Mouse (Mus musculus) liver, adult 2 months (tissue): Measurements from ENCODE around the gene Acox3. TPM values are rescaled to one million over a fixed set of nuclear protein-coding genes. Genes with fewer than 3 reads are reported as not detected.

Source experiments
- DNase-seq: peaks from one replicate; pipeline ENCODE4 v3.0.0-alpha.2; 2011; ENCODE audit warnings: low read depth, low spot score; ENCODE audit errors: extremely low read depth
- H3K27ac ChIP-seq: fragments of 200-500 bp; replicated peaks from 2 replicates; pipeline ENCODE4 v1.5.1; 2012; ENCODE audit warnings: low read depth, mild to moderate bottlenecking, control low read depth, inconsistent platforms, low read length; ENCODE audit not compliant: insufficient read depth
- H3K27me3 ChIP-seq: fragments of 200-500 bp; 2 replicates; pipeline ENCODE4 v1.6.1; 2012; ENCODE audit warnings: mild to moderate bottlenecking, moderate library complexity, low read length, inconsistent platforms; ENCODE audit not compliant: control insufficient read depth, insufficient read depth
- H3K36me3 ChIP-seq: fragments of 200-500 bp; 2 replicates; pipeline ENCODE4 v1.6.1; 2012; ENCODE audit warnings: low read length, inconsistent platforms; ENCODE audit not compliant: control insufficient read depth, insufficient read depth
- H3K4me1 ChIP-seq: fragments of 200-500 bp; 2 replicates; pipeline ENCODE4 v1.6.1; 2011; ENCODE audit warnings: low read length; ENCODE audit not compliant: control insufficient read depth, insufficient read depth
- H3K4me3 ChIP-seq: fragments of 200-500 bp; 2 replicates; pipeline ENCODE4 v1.5.1; 2011; ENCODE audit warnings: low read depth, mild to moderate bottlenecking, control low read depth, low read length, moderate library complexity; ENCODE audit not compliant: insufficient read depth
- H3K79me2 ChIP-seq: fragments of 200-500 bp; 2 replicates; pipeline ENCODE4 v1.6.1; 2012; ENCODE audit warnings: inconsistent platforms, mild to moderate bottlenecking, low read length, moderate library complexity; ENCODE audit not compliant: control insufficient read depth, insufficient read depth
- H3K9ac ChIP-seq: fragments of 200-500 bp; 2 replicates; pipeline ENCODE4 v1.6.1; 2012; ENCODE audit warnings: low read depth, mild to moderate bottlenecking, control low read depth, inconsistent platforms, low read length
- CTCF ChIP-seq: fragments of 200-500 bp; IDR thresholded peaks from 2 replicates; pipeline ENCODE4 v1.5.1; 2011; ENCODE audit warnings: low read depth, low read length, control low read depth
- POLR2A ChIP-seq: fragments of 200-500 bp; IDR thresholded peaks from 2 replicates; pipeline ENCODE4 v1.6.1; 2011; ENCODE audit warnings: low read length, control low read depth; ENCODE audit not compliant: insufficient read depth; ENCODE audit errors: extremely low read depth
- WGBS: fragments of 180-500 bp; shearing (Covaris S2); methylation state at CpG from one replicate; pipeline ENCODE4 v1.1.7; 2018; 5-methylcytosine and 5-hydroxymethylcytosine counted together
- polyA plus RNA-seq: library from polyadenylated mRNA; depleted of rRNA; stranded (reverse); fragments of >200 nt; gene quantifications from 2 replicates; pipeline ENCODE4 v1.2.3, GENCODE M21; 2012
- total RNA-seq: library from RNA; depleted of rRNA; stranded (reverse); fragments of >200 nt; gene quantifications from 2 replicates; pipeline ENCODE4 v1.2.3, GENCODE M21; 2014

Acox3 gene
- total and polyA plus RNA-seq, 2 experiments, result 22.9 to 24.1 TPM

- Histone ChIP-seq H3K27me3 (no peaks in the 10 kb centered on the region), H3K9ac (no peak overlapping the region), H3K27ac (no peak overlapping the region), H3K36me3 (no peaks in the 10 kb centered on the region), H3K79me2 (no peaks in the 10 kb centered on the region), H3K4me1 (no peaks in the 10 kb centered on the region), H3K4me3 (no peak overlapping the region)
- WGBS, result 88% methylated on average over 1 of the region's 1 CpGs
- TF ChIP-seq POLR2A (no peak), CTCF (no peak)
- DNase-seq, result no peak
Measured at GRCm38 (mm10) chr5:35630706-35631105, 47.9 kb downstream of the Acox3 start.

- H3K79me2 ChIP-seq, result no peaks in the 10 kb centered on the region
- 77% methylated on average over 3 of the region's 3 CpGs for WGBS
- H3K27ac ChIP-seq, result no peak overlapping the region
- H3K9ac ChIP-seq, result no peak overlapping the region
- no peaks in the 10 kb centered on the region for H3K4me1 ChIP-seq
- H3K27me3 ChIP-seq, result no peaks in the 10 kb centered on the region
- H3K36me3 ChIP-seq, result no peaks in the 10 kb centered on the region
- peak; percentile 11 for DNase-seq
- TF ChIP-seq CTCF (no peak), POLR2A (no peak)
- H3K4me3 ChIP-seq, result no peak overlapping the region
Measured at GRCm38 (mm10) chr5:35631224-35631623, 48.4 kb downstream of the Acox3 start.

- no peak overlapping the region for H3K4me3 ChIP-seq
- H3K36me3 ChIP-seq, result no peaks in the 10 kb centered on the region
- H3K79me2 ChIP-seq, result no peaks in the 10 kb centered on the region
- H3K27ac ChIP-seq, result no peak overlapping the region
- no peak for DNase-seq
- WGBS, result 68% methylated on average over 5 of the region's 5 CpGs
- H3K4me1 ChIP-seq, result no peaks in the 10 kb centered on the region
- no peaks in the 10 kb centered on the region for H3K27me3 ChIP-seq
- H3K9ac ChIP-seq, result no peak overlapping the region
- TF ChIP-seq CTCF (no peak), POLR2A (no peak)
Measured at GRCm38 (mm10) chr5:35631755-35632154, 48.9 kb downstream of the Acox3 start.

GRCm38 (mm10) chr5:35632841-35633240 lies 50.0 kb downstream of the Acox3 start:
- TF ChIP-seq CTCF (no peak), POLR2A (no peak)
- Histone ChIP-seq H3K79me2 (no peaks in the 10 kb centered on the region), H3K27ac (no peak overlapping the region), H3K27me3 (no peaks in the 10 kb centered on the region), H3K4me1 (no peaks in the 10 kb centered on the region), H3K4me3 (no peak overlapping the region), H3K36me3 (no peaks in the 10 kb centered on the region), H3K9ac (no peak overlapping the region)
- 88% methylated on average over 6 of the region's 6 CpGs for WGBS
- DNase-seq, result no peak

- H3K36me3 ChIP-seq, result no peaks in the 10 kb centered on the region
- H3K27me3 ChIP-seq, result no peaks in the 10 kb centered on the region
- no peaks in the 10 kb centered on the region for H3K4me1 ChIP-seq
- no peaks in the 10 kb centered on the region for H3K79me2 ChIP-seq
- H3K4me3 ChIP-seq, result no peak overlapping the region
- TF ChIP-seq CTCF, result no peak
- no peak for TF ChIP-seq POLR2A
- 89% methylated on average over 2 of the region's 2 CpGs for WGBS
- H3K9ac ChIP-seq, result no peak overlapping the region
- DNase-seq, result no peak
- H3K27ac ChIP-seq, result no peak overlapping the region
Measured at GRCm38 (mm10) chr5:35636016-35636415, 53.2 kb downstream of the Acox3 start.

GRCm38 (mm10) chr5:35641961-35642584 lies 59.2 kb downstream of the Acox3 start:
- no peak overlapping the region for H3K4me3 ChIP-seq
- 75% methylated on average over 10 of the region's 10 CpGs for WGBS

More at GRCm38 (mm10) chr5:35641961-35642584, 59.2 kb downstream of the Acox3 start:
- TF ChIP-seq CTCF (no peak), POLR2A (no peak)
- Histone ChIP-seq H3K27me3 (no peaks in the 10 kb centered on the region), H3K27ac (no peak overlapping the region), H3K9ac (no peak overlapping the region), H3K4me1 (no peaks in the 10 kb centered on the region), H3K79me2 (no peaks in the 10 kb centered on the region), H3K36me3 (no peaks in the 10 kb centered on the region)
- no peak for DNase-seq
